Mouse (Mus musculus): ENCODE data around the gene Actb.

Gene Actb

DNA sequence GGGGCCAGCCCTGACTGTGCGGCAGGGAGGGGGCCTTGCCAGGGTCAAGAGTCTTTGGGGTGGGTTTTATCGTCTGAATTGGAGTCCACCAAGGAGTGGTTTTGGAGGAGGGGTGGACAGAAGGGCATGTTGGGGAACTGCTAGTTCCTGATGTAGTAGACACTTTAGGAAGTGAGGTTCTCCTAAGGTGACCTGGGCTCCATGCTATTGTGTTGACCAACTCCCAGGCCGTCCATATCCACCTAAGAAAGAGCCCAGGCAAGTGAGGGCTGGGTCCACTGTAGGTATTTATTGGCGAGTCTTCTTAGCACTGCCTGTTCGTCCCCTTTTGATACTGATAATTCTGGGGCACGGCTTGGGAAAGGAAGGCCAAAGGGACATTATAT is 14.5 kb upstream of the Actb start:
- DNase-seq: no peak

GRCm38 (mm10) chr5:142920311-142921073 is 13.9 kb upstream of the Actb start:
- DNase-seq: peak; percentile 69

DNA sequence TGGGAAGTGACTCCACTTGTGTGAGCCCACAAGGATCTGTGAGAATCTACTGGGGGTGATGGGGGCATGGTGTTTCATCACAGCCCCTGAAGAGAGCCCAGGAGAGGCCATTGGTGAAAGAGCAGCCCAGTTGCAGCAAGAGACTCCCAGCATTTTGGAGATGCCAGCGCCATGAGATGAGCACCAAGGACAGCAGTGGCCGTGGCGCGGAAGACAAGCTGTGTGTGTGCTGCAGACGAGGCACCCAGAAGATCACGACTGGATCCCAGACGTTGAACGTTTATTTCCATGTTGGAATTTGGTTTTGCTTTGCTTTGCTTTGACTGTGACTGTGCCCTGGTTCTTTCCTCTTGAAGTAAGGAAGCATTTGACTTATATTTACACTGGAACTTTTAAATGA is 10.8 kb upstream of the Actb start:
- no peak for DNase-seq

DNA sequence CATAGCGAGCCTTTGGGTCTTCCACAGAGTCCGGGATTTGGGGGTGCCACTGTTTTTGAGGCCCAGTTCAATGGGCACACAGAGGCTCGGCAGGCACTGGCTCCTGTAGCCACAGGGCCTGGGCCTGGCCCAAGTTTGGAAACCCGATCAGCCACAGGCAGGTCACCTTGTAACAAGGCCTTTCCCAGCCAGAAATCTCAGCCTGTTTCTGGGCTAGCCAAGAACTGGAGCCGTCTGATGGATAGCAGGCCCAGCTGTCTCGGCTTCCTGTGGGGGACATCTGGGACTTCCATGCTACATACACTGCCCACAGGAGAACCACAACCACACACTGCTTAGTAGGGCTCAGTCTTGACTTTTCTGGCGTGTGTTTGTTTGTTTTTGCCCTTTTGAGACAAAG is 10.0 kb upstream of the Actb start:
- no peak for DNase-seq

GRCm38 (mm10) chr5:142915231-142915630 is 8.7 kb upstream of the Actb start:
- DNase-seq: no peak

- no peak for DNase-seq
Measured at GRCm38 (mm10) chr5:142912739-142913138, 6.2 kb upstream of the Actb start.

- DNase-seq: no peak
Measured at GRCm38 (mm10) chr5:142912320-142912719, 5.8 kb upstream of the Actb start.

DNA sequence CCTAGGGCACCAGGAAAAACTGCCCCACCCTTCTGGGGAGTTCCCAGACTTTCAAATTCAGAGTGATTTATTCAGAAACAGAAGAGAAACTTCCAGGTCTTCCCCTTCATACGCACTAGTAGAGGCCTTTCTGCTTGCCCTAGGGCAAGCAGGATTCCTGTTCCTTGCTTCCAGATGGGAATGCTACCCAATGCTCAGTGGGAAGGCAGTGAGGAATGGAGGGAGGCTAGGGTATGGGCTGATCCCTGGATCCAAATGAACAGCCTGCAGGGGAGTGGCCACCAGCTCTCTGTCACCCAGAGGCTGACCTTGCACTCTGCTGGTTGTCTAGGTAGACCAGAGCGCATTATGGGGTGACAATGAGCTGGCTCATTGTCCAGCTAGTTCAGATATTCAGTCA is 5.1 kb upstream of the Actb start:
- DNase-seq: no peak

- DNase-seq: peak; percentile 69
Measured at GRCm38 (mm10) chr5:142909576-142910278, 3.2 kb upstream of the Actb start.

GRCm38 (mm10) chr5:142908941-142909575 is 2.5 kb upstream of the Actb start:
- DNase-seq: peak; percentile 59

DNA sequence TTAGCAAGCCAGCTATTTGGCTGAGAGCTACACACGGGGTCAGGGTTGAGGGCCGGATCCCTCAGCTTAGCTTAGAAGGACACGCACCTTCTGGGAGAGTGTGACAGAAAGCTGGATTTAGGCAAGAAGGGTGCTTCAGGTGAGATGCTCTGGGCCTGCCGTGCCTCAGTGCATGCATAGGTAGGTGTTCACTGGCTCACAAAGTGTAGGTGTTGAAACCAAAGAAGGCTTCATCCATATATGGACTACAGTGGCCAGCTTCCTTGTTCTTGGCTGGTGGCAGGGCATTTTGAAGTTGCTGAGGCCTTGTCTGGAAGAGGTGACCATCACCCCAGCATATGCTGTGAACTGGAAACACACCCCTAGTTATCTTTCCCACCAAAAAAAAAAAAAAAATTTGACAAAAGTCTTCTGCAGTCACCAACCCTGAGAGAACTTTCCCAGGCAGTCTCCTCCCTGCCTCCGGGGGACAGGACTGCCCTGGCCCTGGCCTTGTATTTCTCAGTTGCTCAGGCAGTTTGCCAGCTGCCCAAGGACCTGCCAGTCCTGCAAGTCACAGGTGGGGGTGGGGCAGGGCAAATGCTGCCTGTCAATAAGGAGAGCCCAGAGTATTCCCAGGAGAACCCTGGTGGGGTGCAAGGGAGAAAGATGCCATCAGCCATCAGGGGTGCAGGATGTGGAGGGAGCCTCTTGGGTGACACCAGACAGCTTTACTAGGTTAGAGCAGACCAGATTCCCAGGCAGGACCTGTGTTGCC is 1.4 kb upstream of the Actb start:
- DNase-seq: peak; percentile 66

- peak; percentile 86 for DNase-seq
Measured at GRCm38 (mm10) chr5:142907048-142907802, 671 bp upstream of the Actb start.

GRCm38 (mm10) chr5:142905725-142906531 is 626 bp downstream of the Actb start:
- peak; percentile 99 for DNase-seq

DNA sequence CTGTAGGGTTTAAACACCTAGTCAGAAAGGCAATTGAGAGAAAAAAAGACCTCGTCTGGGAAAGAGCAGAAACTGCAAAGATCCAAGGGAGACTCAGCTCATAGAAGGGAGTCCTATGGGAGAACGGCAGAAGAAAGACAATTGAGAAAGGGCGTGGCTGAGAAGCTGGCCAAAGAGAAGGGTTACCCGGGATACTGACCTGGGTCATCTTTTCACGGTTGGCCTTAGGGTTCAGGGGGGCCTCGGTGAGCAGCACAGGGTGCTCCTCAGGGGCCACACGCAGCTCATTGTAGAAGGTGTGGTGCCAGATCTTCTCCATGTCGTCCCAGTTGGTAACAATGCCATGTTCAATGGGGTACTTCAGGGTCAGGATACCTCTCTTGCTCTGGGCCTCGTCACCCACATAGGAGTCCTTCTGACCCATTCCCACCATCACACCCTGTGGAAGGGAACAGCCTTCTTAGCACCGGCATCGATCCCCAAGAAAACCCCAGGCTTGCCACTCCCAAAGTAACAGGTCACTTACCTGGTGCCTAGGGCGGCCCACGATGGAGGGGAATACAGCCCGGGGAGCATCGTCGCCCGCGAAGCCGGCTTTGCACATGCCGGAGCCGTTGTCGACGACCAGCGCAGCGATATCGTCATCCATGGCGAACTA is 1.4 kb downstream of the Actb start:
- no peak for DNase-seq

DNA sequence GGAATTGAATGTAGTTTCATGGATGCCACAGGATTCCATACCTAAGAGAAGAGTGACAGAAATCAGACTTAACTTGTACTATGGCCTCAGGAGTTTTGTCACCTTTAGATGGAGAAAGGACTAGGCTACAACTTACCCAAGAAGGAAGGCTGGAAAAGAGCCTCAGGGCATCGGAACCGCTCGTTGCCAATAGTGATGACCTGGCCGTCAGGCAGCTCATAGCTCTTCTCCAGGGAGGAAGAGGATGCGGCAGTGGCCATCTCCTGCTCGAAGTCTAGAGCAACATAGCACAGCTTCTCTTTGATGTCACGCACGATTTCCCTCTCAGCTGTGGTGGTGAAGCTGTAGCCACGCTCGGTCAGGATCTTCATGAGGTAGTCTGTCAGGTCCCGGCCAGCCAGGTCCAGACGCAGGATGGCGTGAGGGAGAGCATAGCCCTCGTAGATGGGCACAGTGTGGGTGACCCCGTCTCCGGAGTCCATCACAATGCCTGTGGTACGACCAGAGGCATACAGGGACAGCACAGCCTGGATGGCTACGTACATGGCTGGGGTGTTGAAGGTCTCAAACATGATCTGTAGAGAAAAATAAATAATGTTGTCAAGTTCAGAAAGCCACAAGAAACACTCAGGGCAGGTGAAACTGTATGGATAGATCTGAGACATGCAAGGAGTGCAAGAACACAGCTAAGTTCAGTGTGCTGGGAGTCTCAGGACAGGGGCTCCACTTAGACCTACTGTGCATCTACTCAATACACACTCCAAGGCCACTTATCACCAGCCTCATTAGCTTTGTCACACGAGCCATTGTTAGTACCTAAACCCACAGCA is 2.1 kb downstream of the Actb start:
- no peak for DNase-seq

DNA sequence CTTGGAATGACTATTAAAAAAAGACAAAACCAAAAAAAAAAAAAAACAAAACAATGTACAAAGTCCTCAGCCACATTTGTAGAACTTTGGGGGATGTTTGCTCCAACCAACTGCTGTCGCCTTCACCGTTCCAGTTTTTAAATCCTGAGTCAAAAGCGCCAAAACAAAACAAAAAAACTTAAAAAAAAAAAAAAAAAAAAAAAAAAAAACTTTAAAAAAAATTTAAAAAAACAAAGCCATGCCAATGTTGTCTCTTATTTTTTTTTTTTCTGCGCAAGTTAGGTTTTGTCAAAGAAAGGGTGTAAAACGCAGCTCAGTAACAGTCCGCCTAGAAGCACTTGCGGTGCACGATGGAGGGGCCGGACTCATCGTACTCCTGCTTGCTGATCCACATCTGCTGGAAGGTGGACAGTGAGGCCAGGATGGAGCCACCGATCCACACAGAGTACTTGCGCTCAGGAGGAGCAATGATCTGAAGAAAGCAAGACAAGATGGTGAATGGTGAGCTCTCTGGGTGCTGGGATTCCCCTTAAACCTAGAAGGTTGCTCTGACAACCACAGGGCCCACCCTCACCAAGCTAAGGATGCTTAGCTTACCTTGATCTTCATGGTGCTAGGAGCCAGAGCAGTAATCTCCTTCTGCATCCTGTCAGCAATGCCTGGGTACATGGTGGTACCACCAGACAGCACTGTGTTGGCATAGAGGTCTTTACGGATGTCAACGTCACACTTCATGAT is 2.9 kb downstream of the Actb start:
- no peak for DNase-seq

DNA sequence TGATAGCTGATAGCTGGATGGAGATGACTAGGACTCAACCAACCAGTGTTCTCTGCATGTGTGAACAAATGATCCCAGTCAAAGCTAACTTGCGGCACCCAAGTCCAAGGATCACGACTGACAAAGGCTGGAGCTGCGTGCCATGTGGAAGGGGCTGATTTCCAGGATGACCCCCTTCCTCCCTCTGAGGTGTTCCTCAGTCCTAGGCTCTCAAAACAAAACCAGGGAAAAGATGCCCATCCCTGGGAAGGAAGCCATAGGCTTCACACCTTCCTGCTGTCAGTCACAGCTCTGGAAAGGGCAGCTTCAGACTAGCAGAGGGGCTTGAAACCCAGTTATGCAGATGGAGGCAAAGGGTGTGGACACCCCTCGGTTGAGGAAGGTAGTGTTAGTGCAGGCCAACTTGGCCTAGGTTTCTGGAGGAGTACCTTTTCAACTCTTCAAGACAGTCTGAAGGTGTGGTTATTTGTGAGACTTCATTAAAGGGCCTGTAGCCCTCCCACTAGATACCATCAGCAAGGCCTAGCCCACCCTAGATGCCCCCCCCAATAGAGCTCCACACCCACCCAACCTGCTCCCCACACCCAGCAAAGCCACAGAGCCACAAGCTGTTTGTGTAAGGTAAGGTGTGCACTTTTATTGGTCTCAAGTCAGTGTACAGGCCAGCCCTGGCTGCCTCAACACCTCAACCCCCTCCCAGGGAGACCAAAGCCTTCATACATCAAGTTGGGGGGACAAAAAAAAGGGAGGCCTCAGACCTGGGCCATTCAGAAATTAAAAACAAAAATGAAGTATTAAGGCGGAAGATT is 3.8 kb downstream of the Actb start:
- no peak for DNase-seq

GRCm38 (mm10) chr5:142901846-142902505 is 4.6 kb downstream of the Actb start:
- DNase-seq: no peak

Data from layer of hippocampus, adult 9-11 months (tissue).